Mouse (Mus musculus): ENCODE measurements around the gene Gm6890. TPM values are rescaled to one million over a fixed set of nuclear protein-coding genes. Genes with fewer than 3 reads are reported as not detected.
"Not testable (repeated sequence)": the region's sequence is repeated elsewhere in the genome, so short reads cannot be mapped to it uniquely, and the experiment has no call there.

Gm6890 gene
- 0.15 TPM in 1 of 2 replicates, not detected in the other for polyA plus RNA-seq (2015; fragmentation: Nextera tagmentation; extraction: Ambion mirVana)

DNA sequence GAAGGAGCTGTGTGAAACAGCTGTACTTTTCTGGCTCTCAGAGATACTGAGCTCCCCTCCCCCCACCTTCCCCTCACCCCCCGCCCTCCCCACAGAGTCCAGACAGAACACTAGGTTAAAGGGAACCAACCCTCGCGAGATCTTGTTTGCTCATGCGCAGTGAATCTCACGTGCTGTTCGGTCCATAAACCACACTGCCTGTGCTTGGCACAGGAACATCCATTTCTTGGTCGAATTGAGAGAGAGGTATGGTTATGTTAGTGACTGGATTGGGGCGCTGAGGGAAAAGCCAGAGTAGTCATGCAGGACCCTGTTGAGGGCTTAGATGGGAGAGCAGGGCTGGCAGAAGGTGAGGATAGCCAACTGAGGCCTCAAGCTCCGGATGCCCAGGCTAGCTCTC is at the start of gene Gm6890:
TSS of gene Gm6890 (plus strand) at position 301 of the 400 bp plus-strand sequence.
- WGBS, result 73% methylated on average over 8 of the region's 9 CpGs
- H3K27me3 ChIP-seq (ENCODE audit: control insufficient read depth, insufficient read depth, low read length); H3K4me2 ChIP-seq (replicated peaks; ENCODE audit: low read depth); H3K9me3 ChIP-seq (ENCODE audit: control insufficient read depth, low read length); H3K27ac ChIP-seq (replicated peaks); H3K9ac ChIP-seq (ENCODE audit: low read length); H3K4me1 ChIP-seq (replicated peaks; ENCODE audit: control insufficient read depth, insufficient read depth); H3K4me3 ChIP-seq (ENCODE audit: low read depth, low read length); DNase-seq (ENCODE audit: low spot score); H3K36me3 ChIP-seq (ENCODE audit: control insufficient read depth, insufficient read depth, low read length); ATAC-seq (ENCODE audit: low FRiP score, low TSS enrichment): not testable (repeated sequence)

DNA sequence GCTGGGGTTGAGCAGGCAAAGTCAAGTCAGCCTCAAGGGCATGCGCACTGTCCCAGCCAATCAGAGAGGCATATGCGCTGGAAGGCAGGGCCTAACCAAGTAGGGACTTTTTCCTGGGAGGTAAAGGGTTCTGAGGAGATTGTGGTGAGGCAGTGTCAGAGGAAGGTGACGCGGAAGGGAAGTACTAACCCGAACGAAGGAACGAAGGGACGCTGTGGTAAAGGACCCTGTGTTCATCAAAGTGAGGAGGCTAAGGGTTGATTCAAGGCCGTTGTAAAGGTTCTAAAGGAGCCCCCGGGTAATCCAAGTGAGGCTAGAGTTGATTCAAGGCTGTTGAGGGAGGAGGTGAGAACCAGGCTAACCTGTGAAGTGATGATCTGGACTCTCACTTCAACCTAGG is 14.5 kb upstream of the Gm6890 start:
- H3K4me1 ChIP-seq (replicated peaks; ENCODE audit: control insufficient read depth, insufficient read depth); DNase-seq (ENCODE audit: low spot score); H3K4me3 ChIP-seq (ENCODE audit: low read depth, low read length); H3K4me2 ChIP-seq (replicated peaks; ENCODE audit: low read depth); H3K9ac ChIP-seq (ENCODE audit: low read length); H3K27me3 ChIP-seq (ENCODE audit: control insufficient read depth, insufficient read depth, low read length); H3K36me3 ChIP-seq (ENCODE audit: control insufficient read depth, insufficient read depth, low read length); H3K27ac ChIP-seq (replicated peaks); H3K9me3 ChIP-seq (ENCODE audit: control insufficient read depth, low read length); ATAC-seq (ENCODE audit: low FRiP score, low TSS enrichment): not testable (repeated sequence)
- WGBS, result 84% methylated on average over 4 of the region's 10 CpGs

DNA sequence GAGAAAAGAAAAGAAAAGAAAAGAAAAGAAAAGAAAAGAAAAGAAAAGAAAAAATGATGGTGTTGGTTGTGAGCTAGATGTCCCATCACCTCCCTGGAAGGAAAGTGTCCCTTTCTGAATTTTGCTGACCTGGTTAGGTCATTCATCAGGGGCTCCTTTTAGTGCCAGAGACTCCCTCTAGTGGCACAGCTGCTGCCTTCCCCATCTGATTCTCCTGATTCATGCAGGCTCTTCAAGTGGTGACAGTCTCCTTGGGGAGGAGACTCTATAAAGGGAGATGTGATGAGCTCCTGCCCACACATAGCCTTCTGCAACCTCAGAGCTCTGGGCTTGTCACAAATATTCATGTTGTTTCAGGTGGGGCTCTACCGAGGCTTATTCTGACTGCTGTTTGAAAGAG is 30.0 kb downstream of the Gm6890 start:
- no CpG with 5 or more reads among the region's 1 CpGs for WGBS
- not testable (repeated sequence) for H3K4me2 ChIP-seq (replicated peaks; ENCODE audit: low read depth); H3K27me3 ChIP-seq (ENCODE audit: control insufficient read depth, insufficient read depth, low read length); H3K4me1 ChIP-seq (replicated peaks; ENCODE audit: control insufficient read depth, insufficient read depth); H3K27ac ChIP-seq (replicated peaks); H3K9me3 ChIP-seq (ENCODE audit: control insufficient read depth, low read length); H3K4me3 ChIP-seq (ENCODE audit: low read depth, low read length); H3K36me3 ChIP-seq (ENCODE audit: control insufficient read depth, insufficient read depth, low read length); ATAC-seq (ENCODE audit: low FRiP score, low TSS enrichment); DNase-seq (ENCODE audit: low spot score); H3K9ac ChIP-seq (ENCODE audit: low read length)
- peak; percentile 34; the same call in 1 of the 2 replicates for TF ChIP-seq CTCF (IDR thresholded peaks at IDR 0.05; ENCODE audit: low read depth)

Other genes with a start within 250 kb of the Gm6890 start
- gene Olfr1326-ps1, start 166.0 kb upstream of the Gm6890 start, polyA plus RNA-seq (2015; fragmentation: Nextera tagmentation; extraction: Ambion mirVana), result not detected in 2 replicates
- not detected in 2 replicates for gene Olfr1325, start 148.2 kb upstream of the Gm6890 start, polyA plus RNA-seq (2015; fragmentation: Nextera tagmentation; extraction: Ambion mirVana)
- 0.04 TPM in 1 of 2 replicates, not detected in the other for gene Gm5640, start 95.3 kb upstream of the Gm6890 start, polyA plus RNA-seq (2015; fragmentation: Nextera tagmentation; extraction: Ambion mirVana)
- not detected in 2 replicates for gene Gm5936, start 96.3 kb downstream of the Gm6890 start, polyA plus RNA-seq (2015; fragmentation: Nextera tagmentation; extraction: Ambion mirVana)

Data from stomach, postnatal 0 days (tissue).